Mouse (Mus musculus) right cerebral cortex, adult 2 months (tissue): ENCODE results near the gene Gabarapl1.

Experiments
- DNase-seq, 2 experiments: peaks; one replicate each; pipeline ENCODE4 v3.0.0; 2021 to 2022; ENCODE audit warnings: low spot score in 2 of 2

The Gabarapl1 gene

DNA sequence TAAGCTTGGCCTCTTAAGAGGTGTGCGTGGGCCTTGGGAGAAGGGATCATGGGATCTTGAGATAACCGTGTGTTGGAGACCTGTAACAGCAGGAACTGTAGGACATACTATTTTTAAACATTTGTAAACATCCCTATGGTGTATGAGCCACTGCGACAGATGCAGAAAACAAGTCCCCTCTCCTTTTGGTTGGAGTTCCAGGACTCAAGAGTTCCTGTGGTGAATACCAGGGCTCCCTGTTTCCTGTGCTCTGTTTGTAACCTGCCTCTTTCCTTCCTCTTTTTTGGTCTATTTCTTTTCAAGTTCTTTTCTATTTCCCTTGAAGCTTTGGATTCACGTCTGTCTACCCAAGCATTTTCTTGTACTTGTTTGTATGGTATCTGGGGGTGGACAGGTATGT, 2.8 kb downstream of the Gabarapl1 start:
- peak; percentile 24 to 26 for DNase-seq

DNA sequence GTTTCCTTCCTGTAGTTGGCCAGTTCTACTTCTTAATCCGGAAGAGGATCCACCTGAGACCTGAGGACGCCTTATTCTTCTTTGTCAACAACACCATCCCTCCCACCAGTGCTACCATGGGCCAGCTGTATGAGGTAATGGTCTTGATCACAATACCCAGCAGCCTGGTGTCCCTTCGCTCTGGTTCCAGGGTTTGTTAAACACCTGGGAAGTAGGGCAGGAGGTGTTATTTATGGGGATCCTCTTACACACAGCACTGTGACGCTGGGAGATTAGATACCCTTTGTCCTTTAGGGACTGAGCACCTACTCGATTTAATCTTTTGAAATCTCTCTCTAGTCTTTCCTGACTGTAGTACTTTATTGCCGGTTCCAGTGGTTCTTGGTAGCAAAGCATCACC, 5.6 kb downstream of the Gabarapl1 start:
- DNase-seq = no peak

DNA sequence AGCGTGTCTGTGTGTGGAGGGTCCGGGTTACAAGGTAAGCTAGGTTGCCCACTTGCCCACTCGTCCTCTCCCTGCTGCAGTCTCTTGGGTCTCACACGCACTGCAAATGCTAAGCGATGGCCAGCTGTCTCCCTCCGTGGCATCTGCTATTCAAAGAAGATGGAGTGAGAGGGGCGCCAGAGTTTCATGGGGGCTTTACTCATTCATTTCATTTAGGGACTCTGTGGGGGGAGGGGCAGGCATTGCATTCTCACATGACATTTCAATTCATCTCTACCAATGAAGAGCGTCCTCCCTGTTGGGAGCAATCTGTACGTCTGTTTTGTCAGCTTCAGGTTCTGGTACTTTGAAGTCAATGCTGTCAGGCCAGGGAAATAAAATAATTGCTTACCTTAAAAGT, 9.0 kb downstream of the Gabarapl1 start:
- DNase-seq = no peak

DNA sequence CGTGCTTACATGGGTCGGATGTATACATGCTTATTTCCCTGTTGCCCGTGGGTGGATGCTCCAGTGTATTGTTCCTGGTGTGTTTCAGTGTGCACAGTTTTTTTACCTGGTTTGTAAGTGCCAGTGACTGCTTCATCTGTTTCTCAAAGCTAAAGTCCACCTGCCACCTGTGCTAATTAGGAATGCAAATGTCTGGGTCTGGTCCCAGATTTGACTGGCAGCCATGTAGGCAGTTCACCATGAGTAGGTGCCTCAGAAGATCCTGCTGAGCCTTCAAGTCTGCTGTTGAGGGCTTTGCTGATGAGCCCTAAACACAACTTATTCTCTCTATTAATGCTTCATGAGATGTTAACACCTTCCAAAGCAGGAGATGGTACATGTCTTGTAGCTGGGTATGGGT, 9.6 kb downstream of the Gabarapl1 start:
- peak in 1 of 2 experiments; percentile 10 for DNase-seq

DNA sequence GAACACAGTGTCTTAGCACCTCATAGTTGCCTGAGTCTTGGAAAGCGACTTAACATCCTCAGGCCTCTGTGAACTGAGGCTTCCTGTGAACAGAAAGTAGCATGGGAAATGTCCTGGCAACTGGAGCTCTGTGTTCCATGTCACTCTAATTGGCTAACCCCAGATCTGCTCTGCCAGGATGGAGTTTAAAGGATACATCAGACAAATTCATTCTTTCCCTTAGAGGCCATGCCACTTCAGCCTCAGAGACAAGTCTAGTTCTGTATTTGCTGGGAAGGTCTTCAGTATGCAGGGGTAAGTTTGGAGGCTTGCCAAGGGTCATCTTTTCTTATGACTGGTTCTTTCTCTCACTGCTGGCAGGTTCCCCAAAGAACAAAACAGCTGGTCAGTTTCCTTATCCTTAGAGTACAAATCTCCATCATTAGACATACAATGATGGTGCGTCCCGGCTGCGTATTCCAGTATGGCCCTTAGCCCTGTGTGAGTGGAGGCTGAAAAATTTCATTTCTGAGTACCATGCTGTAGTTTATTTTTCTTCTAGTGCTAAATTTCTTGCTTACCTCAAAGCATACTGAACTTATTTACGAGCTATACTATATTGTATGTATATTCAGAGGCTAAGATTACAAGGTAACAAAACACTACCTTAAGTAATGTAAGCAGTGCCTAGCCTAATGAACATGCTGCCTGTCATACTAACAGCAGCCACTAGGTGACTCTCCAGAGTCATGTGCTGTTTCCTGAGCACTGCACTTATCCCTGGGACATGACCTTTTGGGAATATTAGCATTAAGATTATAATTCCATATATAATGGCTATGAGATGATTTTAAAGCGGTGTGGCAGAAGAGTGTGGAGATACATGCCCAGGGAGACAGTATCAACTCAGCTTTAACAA, 11.0 kb downstream of the Gabarapl1 start:
- DNase-seq = peak; percentile 81 to 84

DNA sequence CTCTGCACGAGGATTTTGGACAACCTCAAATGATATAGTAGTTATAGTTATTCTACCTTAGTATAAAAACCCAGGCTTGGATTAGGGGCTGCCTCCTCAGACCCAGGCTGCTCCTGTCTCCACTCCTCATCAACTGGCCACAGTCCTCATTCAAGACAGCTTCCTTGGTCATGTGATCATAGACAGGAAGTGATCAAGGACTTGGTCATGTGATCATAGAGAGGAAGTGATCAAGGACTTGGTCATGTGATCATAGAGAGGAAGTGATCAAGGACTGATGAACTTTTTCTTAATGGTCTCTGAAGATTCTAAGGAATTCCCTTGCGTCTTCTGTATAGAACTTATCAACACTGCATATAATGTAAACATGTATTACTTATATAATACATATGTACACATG, 14.3 kb downstream of the Gabarapl1 start:
- no peak for DNase-seq

DNA sequence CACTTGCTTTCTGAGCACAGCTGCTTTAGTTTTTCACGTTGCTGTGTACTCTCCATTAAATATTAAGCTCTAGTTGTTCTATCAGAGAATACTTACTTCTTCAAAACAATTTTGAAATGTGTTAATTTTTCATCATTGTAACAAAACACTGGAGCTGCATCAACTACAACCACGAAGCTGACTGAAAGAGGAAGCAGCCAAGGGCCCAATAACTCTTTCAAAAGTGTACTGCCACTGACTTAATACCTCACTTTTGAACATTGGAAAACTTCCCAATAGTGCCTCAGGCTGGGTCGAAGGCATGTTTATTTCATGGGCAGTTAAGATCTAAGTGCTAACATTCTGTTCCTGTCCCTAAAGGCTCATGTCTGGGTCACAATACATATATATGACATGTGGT, 15.0 kb downstream of the Gabarapl1 start:
- DNase-seq = no peak

DNA sequence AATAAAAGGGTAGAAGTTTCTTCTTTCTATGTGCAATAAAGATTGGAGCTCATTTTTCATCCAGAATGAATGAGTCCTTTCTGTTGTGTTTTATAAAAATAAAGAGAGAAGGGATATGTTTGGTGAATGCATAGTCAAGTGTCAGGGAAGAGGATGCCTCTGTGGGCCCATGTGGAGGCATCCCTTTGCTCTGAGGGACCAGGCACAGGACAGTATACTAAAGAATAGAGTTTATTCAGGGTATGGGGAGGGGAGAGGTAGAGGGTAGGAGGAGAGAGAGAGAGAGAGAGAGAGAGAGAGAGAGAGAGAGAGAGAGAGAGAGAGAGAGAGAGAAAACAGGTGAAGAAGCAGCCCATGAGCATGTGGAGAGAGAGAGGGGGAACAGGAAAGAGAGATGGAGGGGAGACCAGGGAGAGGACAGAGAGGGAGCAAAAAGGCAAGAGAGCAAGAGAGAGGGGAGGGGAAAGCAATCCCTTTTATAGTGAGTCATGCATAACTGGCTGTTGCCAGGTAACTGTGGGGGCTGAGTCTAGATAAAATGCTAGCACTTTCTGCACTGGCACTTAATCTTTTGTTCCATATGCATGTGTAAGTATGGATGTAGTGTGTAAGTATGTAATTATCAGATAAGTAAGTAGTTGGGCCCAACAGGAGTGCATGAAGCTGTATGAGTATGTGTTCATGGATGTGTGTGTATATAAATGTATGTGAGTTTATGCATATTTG, 24.5 kb downstream of the Gabarapl1 start:
- DNase-seq = no peak

DNA sequence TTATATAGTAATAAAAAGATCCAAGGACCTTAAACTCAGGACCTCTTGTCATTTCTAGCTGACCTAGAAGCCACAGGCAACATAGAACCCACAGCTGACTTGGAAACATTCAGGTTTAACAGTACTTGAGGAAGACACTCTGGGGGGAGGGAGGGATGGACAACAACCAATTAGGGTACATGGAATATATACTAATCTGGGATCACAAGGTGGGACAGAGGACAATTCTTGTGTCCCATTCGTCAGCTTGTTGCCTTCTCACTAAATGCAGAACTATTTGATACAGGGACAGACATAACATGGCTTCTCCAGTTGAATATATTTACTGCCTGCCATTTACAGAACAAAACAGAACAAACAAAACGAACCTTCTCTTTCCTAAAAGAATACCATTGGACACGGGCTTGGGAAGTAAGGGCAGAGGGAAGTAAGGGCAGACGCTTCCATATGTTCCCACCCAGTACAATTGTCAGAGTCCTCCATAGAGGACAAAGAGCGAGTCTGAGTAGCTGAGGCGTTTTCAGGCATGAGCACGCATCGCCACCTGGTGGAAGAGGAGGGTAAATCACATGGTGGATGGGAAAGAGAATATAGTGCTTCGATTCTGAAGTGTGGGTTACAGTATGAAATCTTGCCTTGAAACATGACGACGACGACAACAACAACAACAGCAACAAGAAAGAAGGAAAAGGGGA, 26.1 kb downstream of the Gabarapl1 start:
- DNase-seq = peak; percentile 77 to 83

DNA sequence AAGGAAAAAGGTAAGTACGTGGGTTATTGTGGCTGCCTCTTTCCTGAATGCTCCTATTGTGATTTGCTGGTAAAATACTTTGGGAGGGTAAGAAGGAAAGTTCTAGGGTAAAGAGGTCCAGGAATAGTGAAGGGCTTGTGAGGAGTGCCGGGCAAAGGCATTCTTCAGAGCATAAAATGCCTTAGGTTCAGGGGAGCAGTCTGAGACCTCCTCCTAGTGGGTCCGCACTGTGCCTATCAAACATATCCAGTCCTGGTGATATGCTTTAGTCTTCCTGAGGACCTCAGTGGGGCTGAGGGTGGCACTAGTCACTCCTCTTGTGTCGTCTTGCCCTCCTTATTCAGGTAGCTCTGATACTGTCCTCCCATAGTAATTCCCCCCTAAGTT, 26.7 kb downstream of the Gabarapl1 start:
- DNase-seq = no peak

DNA sequence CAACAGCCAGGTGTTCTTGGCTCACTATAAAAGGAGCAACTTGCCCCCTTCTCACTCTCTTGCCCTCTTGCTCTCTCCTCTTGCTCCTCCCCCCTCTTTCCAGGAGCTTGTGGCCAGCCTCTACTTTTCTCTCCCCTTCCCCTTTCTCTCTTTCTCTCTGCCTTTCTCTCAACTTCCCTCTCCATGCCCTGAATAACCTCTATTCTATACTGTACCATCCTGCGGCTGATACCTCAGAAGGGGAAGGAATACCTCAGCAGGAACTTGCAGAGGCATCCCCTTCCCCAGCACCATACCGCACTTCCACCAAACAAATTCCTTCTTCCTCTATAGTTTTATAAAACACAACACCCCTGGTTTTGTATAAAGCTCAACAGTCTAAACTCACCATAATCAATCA, 32.3 kb downstream of the Gabarapl1 start:
- no peak for DNase-seq

DNA sequence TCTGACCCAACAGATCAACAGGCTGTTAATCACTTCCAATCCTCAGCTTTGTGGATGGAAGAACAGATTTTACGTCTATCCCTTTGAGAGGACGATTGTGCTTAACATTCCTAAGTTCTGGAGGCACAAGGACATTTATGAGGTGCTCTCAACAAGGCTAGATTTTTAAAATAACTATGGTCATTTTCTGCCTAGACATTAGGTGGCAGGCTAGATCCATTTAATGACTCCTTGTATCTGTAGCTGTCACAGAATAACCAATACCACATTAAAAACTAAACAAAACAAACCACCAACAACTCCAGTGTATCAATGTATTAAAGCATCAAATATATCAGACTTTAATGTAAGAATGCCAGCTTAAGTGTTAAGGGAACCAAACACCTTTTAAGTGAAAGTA, 42.4 kb downstream of the Gabarapl1 start:
- no peak for DNase-seq

DNA sequence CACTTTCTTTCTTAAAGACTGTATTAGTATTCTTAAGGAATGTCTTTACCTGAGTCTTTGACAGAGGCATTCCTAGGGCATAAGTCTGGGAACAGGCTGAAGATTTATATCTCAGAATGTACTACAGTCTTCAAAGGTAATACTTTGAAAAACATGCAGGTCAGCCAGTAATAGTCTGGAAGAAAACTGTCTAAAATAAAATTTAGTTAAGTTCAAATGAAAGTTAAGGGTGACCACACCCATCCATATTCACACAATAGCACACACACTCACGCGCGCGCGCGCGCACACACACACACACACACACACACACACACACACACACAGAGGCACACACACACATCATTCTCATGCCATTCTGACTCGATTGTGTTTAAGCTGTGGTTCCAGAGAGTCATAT, 44.6 kb downstream of the Gabarapl1 start, which contains the start of gene Klre1:
Gene Klre1, plus strand, starts transcription at position 301 of the 400 bp plus-strand sequence.
- no peak for DNase-seq

DNA sequence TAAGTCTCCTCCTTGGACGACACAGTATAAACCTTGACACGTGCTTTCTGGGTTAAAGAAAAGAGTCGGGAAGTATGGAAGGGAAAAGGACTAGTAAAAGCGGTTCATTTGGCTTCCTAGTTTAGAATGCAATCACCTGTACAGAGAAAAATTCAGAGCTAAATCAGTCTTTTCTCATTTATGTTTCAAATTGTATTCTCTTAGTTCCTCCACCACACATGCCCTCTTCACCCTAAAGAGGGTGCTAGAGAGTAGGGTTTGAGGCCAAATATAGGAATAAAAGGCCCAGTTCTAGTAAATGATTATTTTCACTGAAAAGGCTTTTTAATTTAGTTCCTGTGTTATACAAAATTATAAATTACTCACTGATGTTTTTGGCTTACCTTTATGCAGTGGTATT, 48.3 kb downstream of the Gabarapl1 start:
- no peak for DNase-seq

DNA sequence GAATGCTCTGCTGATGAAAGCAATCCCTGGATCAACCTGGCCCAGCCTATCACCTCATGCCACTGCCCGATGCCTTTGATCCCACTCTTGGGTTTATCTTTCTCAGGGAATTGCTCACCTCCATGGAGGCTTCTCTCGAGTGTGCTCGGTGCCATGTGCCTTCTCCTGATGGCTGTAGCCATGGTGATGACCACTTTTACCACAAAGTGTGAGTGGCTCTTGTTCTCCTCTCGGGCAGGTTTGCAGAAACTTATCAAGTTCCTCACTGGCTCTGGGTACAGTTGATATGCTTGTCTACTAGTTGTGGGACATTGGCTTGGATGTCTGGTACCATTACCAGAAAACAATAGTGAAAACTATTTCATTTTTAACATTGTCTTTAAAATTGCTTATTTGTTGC, 48.9 kb downstream of the Gabarapl1 start:
- no peak for DNase-seq

DNA sequence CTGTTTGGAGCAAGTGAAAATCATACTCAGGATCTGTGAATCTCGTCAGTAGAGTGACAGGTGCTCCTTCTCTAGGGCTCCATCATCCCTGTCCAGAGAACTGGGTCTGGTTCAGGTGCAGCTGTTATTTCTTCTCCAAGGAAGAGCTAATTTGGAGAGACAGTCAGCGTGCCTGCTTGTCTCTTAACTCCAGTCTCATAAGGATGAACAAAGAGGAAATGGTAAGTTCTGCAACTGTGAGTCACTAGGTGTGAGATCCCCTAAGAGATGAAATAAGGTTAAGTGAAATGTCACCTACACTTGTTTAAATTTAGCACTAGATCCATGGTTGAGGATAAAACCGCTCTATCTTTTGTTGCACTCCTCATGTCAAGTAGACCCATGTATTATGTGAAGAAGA, 50.1 kb downstream of the Gabarapl1 start:
- no peak for DNase-seq

DNA sequence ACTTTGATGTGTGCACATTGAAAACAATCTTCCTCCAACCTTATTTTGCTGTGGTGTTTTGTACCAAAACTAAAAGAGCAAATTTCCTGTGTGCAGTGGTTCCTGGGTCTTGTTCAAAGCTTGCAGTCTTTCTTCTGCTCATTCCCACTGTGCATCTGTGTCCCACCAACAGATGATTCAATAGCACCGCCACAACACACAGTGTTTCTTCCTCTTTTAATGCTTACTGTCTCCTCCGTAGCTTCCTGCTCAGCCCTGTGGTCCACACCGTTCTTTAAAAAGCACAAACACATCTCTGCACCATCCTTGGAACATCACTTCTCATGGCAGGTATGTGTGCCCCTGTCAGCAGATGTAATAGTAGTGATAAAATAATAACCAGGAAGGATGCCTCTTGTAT, 58.5 kb downstream of the Gabarapl1 start, which contains the start of gene Klrd1:
Gene Klrd1, plus strand, starts transcription at position 275 of the 400 bp plus-strand sequence.
- no peak for DNase-seq
